Mouse (Mus musculus) midbrain, embryonic 13.5 days (tissue): Measurements from ENCODE around the gene Olfr623. TPM values are rescaled to one million over a fixed set of nuclear protein-coding genes. Genes with fewer than 3 reads are reported as not detected.

Experiments
- ATAC-seq: fragments of 200-750 bp; cut with Nextera tagmentation; 2 replicates; pipeline ENCODE4 v1.8.0; 2017; ENCODE audit warnings: mild to moderate bottlenecking, moderate TSS enrichment, moderate library complexity
- H3K27ac ChIP-seq: fragments of 300-500 bp; sonication (generic); 2 replicates; pipeline ENCODE4 v1.5.1; 2015; ENCODE audit warnings: inconsistent platforms, mild to moderate bottlenecking, moderate library complexity
- H3K27me3 ChIP-seq: fragments of 300-500 bp; sonication (generic); 2 replicates; pipeline ENCODE4 v1.6.1; 2015; ENCODE audit warnings: mild to moderate bottlenecking, inconsistent platforms
- H3K36me3 ChIP-seq: fragments of 300-500 bp; sonication (generic); 2 replicates; pipeline ENCODE4 v1.6.1; 2015; ENCODE audit warnings: mild to moderate bottlenecking, inconsistent platforms
- H3K4me1 ChIP-seq: fragments of 300-500 bp; sonication (generic); replicated peaks from 2 replicates; pipeline ENCODE4 v1.6.1; 2015; ENCODE audit warnings: inconsistent platforms
- H3K4me2 ChIP-seq: fragments of 300-500 bp; sonication (generic); replicated peaks from 2 replicates; pipeline ENCODE4 v1.6.1; 2015; ENCODE audit warnings: moderate library complexity, mild to moderate bottlenecking, inconsistent platforms
- H3K4me3 ChIP-seq: fragments of 300-500 bp; sonication (generic); replicated peaks from 2 replicates; pipeline ENCODE4 v1.5.1; 2015; ENCODE audit warnings: mild to moderate bottlenecking, inconsistent platforms
- H3K9ac ChIP-seq: fragments of 300-500 bp; sonication (generic); replicated peaks from 2 replicates; pipeline ENCODE4 v1.6.1; 2015; ENCODE audit warnings: mild to moderate bottlenecking, inconsistent platforms
- H3K9me3 ChIP-seq: fragments of 300-500 bp; sonication (generic); 2 replicates; pipeline ENCODE4 v1.6.1; 2016; ENCODE audit warnings: mild to moderate bottlenecking, inconsistent platforms
- WGBS: fragments of 180-500 bp; shearing (Covaris S2); methylation state at CpG from one replicate; pipeline ENCODE4 v1.1.7; 2015; 5-methylcytosine and 5-hydroxymethylcytosine counted together
- polyA plus RNA-seq: library from polyadenylated mRNA; unstranded; fragments of >200 nt; fragmentation: Nextera tagmentation; extraction: Ambion mirVana; gene quantifications from 2 replicates; pipeline ENCODE4 v1.2.1, GENCODE M21; 2015

Gene Olfr623
- not detected in 2 replicates for polyA plus RNA-seq

GRCm38 (mm10) chr7:103663598-103663997 lies at the start of gene Olfr623:
Gene Olfr623 (minus strand): TSS chr7:103663698.
- Histone ChIP-seq H3K4me2 (no peak within 1 kb of the TSS), H3K27ac (no peak within 1 kb of the TSS), H3K36me3 (no peaks in the 10 kb centered on the region), H3K4me3 (no peak within 1 kb of the TSS), H3K27me3 (no peaks in the 10 kb centered on the region), H3K9ac (no peak within 1 kb of the TSS), H3K9me3 (no peaks in the 10 kb centered on the region), H3K4me1 (no peaks in the 10 kb centered on the region)
- no peak for ATAC-seq

DNA sequence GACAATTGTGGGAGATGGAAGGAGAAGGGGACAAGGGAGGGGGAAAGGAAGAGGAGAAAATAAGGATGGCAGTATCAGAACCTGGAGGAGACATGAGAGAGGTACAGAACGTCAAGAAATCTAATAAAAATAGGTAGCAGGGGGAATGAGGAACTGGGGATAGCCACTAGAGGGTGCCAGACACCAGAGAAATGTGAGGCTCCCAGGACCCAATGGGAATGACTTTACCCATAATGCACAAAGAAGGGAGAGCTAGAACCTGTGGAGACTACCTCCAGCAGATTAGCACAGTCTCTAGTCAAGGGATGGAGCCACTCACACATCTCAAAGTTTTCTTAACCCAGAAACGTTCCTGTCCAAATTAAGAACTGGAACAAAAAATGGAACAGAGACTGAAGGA lies 48.5 kb upstream of the Olfr623 start:
- Histone ChIP-seq H3K9ac (no peak overlapping the region), H3K4me3 (no peak overlapping the region), H3K27me3 (no peaks in the 10 kb centered on the region), H3K4me1 (no peaks in the 10 kb centered on the region), H3K4me2 (no peak overlapping the region), H3K9me3 (no peaks in the 10 kb centered on the region), H3K36me3 (no peaks in the 10 kb centered on the region), H3K27ac (no peak overlapping the region)
- ATAC-seq: no peak
- WGBS: 30% methylated on average over 2 of the region's 2 CpGs

GRCm38 (mm10) chr7:103699469-103699868 lies 36.0 kb upstream of the Olfr623 start:
- no peak overlapping the region for H3K4me2 ChIP-seq
- no peaks in the 10 kb centered on the region for H3K4me1 ChIP-seq
- no peaks in the 10 kb centered on the region for H3K36me3 ChIP-seq
- WGBS: 91% methylated on average over 4 of the region's 4 CpGs
- no peak overlapping the region for H3K9ac ChIP-seq
- no peak for ATAC-seq
- H3K27me3 ChIP-seq: no peaks in the 10 kb centered on the region
- no peak overlapping the region for H3K27ac ChIP-seq
- no peak overlapping the region for H3K4me3 ChIP-seq
- no peaks in the 10 kb centered on the region for H3K9me3 ChIP-seq

DNA sequence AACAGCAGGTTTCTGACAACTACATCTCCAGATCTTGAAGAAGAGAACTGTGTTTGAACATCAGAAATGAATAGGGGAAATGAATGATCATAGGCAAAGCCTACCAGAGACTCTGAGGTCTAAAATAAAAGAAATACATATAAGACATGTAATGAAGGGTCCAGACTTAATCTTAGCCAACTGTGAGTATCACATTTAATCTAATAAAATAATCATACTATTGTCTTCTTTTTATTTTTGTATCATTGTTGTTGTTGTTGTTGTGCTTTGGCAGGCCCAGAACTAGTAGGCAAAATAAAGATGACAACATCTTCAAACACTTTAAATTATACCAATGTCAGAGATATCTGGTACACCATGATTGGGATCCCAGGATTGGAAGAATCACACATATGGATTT lies 18.9 kb upstream of the Olfr623 start, which contains the start of gene Olfr625-ps1:
Olfr625-ps1 (plus strand) TSS at position 301 of the 400 bp plus-strand sequence.
- no peak within 1 kb of the TSS for H3K9ac ChIP-seq
- H3K36me3 ChIP-seq: no peaks in the 10 kb centered on the region
- no peaks in the 10 kb centered on the region for H3K4me1 ChIP-seq
- no peak within 1 kb of the TSS for H3K4me3 ChIP-seq
- ATAC-seq: no peak
- no peak within 1 kb of the TSS for H3K4me2 ChIP-seq
- no peaks in the 10 kb centered on the region for H3K27me3 ChIP-seq
- no peaks in the 10 kb centered on the region for H3K9me3 ChIP-seq
- H3K27ac ChIP-seq: no peak within 1 kb of the TSS

- Histone ChIP-seq H3K4me2 (no peak within 1 kb of the TSS), H3K9me3 (no peaks in the 10 kb centered on the region), H3K4me1 (no peaks in the 10 kb centered on the region), H3K27ac (no peak within 1 kb of the TSS), H3K27me3 (no peaks in the 10 kb centered on the region), H3K4me3 (no peak within 1 kb of the TSS), H3K36me3 (no peaks in the 10 kb centered on the region), H3K9ac (no peak within 1 kb of the TSS)
- no peak for ATAC-seq
- WGBS: 92% methylated on average over 2 of the region's 2 CpGs
Measured at GRCm38 (mm10) chr7:103671091-103671490, 7.6 kb upstream of the Olfr623 start, which contains the start of gene Olfr624. Gene Olfr624 (minus strand): TSS chr7:103671191.

- Histone ChIP-seq H3K36me3 (no peaks in the 10 kb centered on the region), H3K9me3 (no peaks in the 10 kb centered on the region), H3K27ac (no peak overlapping the region), H3K9ac (no peak overlapping the region), H3K4me3 (no peak overlapping the region), H3K4me2 (no peak overlapping the region), H3K27me3 (no peaks in the 10 kb centered on the region), H3K4me1 (no peaks in the 10 kb centered on the region)
- no peak for ATAC-seq
- 88% methylated on average over 4 of the region's 4 CpGs for WGBS
Measured at GRCm38 (mm10) chr7:103644070-103644469, 19.4 kb downstream of the Olfr623 start.

DNA sequence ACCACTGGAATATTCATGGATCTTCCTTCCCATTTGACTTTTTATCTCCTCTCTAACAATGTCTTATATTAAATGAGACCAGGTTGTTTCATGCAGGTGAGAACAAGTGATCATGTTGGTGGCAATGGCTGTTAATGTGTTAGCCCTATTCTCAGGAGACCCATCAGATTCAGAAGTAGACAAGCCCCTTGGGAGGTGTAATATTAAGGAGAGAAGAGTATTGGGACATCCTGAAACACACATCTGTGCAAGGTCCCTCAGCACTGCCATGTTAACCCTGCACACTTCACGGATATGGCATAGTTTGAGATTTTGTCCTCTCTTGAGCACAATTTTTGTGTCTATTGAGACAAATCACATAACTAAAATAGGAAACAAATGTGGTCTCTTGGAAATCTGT lies 20.9 kb downstream of the Olfr623 start, which contains the start of gene Olfr622:
Olfr622 (minus strand) TSS at position 101 of the 400 bp plus-strand sequence.
- H3K4me3 ChIP-seq: no peak within 1 kb of the TSS
- no peak for ATAC-seq
- H3K9ac ChIP-seq: no peak within 1 kb of the TSS
- H3K4me1 ChIP-seq: no peaks in the 10 kb centered on the region
- H3K9me3 ChIP-seq: no peaks in the 10 kb centered on the region
- WGBS: 70% methylated on average over 1 of the region's 1 CpGs
- H3K36me3 ChIP-seq: no peaks in the 10 kb centered on the region
- no peak within 1 kb of the TSS for H3K4me2 ChIP-seq
- no peak within 1 kb of the TSS for H3K27ac ChIP-seq
- no peaks in the 10 kb centered on the region for H3K27me3 ChIP-seq

- H3K27me3 ChIP-seq: no peaks in the 10 kb centered on the region
- ATAC-seq: no peak
Measured at GRCm38 (mm10) chr7:103636795-103637194, 26.7 kb downstream of the Olfr623 start.

GRCm38 (mm10) chr7:103612434-103612833 lies 51.1 kb downstream of the Olfr623 start, which contains the start of gene Olfr620:
Gene Olfr620 (minus strand): TSS chr7:103612534.
- H3K9ac ChIP-seq: no peak within 1 kb of the TSS
- no peak within 1 kb of the TSS for H3K27ac ChIP-seq
- ATAC-seq: no peak
- H3K27me3 ChIP-seq: no peaks in the 10 kb centered on the region
- H3K36me3 ChIP-seq: no peaks in the 10 kb centered on the region
- H3K4me3 ChIP-seq: no peak within 1 kb of the TSS
- H3K4me1 ChIP-seq: no peaks in the 10 kb centered on the region
- 78% methylated on average over 2 of the region's 2 CpGs for WGBS
- H3K4me2 ChIP-seq: no peak within 1 kb of the TSS
- H3K9me3 ChIP-seq: no peaks in the 10 kb centered on the region

More at GRCm38 (mm10) chr7:103636795-103637194, 26.7 kb downstream of the Olfr623 start:
- no peak overlapping the region for H3K27ac ChIP-seq
- no peak overlapping the region for H3K9ac ChIP-seq
- no peak overlapping the region for H3K4me3 ChIP-seq
- H3K9me3 ChIP-seq: no peaks in the 10 kb centered on the region
- H3K36me3 ChIP-seq: no peaks in the 10 kb centered on the region
- H3K4me1 ChIP-seq: no peaks in the 10 kb centered on the region
- no peak overlapping the region for H3K4me2 ChIP-seq

Other genes with a start within 250 kb of the Olfr623 start
- gene Usp17lc, start 248.6 kb downstream of the Olfr623 start, polyA plus RNA-seq: not detected in 2 replicates
- not detected in 2 replicates for gene Olfr605, start 218.3 kb downstream of the Olfr623 start, polyA plus RNA-seq
- gene Olfr606, start 214.7 kb downstream of the Olfr623 start, polyA plus RNA-seq: not detected in 2 replicates
- not detected in 2 replicates for gene Olfr607, start 199.5 kb downstream of the Olfr623 start, polyA plus RNA-seq
- not detected in 2 replicates for gene Olfr608, start 193.8 kb downstream of the Olfr623 start, polyA plus RNA-seq
- gene Olfr609, start 165.6 kb downstream of the Olfr623 start, polyA plus RNA-seq: not detected in 2 replicates
- gene Olfr610, start 151.6 kb downstream of the Olfr623 start, polyA plus RNA-seq: not detected in 2 replicates
- not detected in 2 replicates for gene Olfr611, start 142.9 kb downstream of the Olfr623 start, polyA plus RNA-seq
- gene Olfr612, start 121.0 kb downstream of the Olfr623 start, polyA plus RNA-seq: not detected in 2 replicates
- gene Olfr613, start 115.6 kb downstream of the Olfr623 start, polyA plus RNA-seq: not detected in 2 replicates
- gene Olfr615, start 107.6 kb downstream of the Olfr623 start, polyA plus RNA-seq: not detected in 2 replicates
- not detected in 2 replicates for gene Olfr616, start 94.6 kb downstream of the Olfr623 start, polyA plus RNA-seq
- gene Olfr617, start 90.6 kb downstream of the Olfr623 start, polyA plus RNA-seq: not detected in 2 replicates
- not detected in 2 replicates for gene Olfr618, start 73.6 kb downstream of the Olfr623 start, polyA plus RNA-seq
- gene Olfr619, start 63.1 kb downstream of the Olfr623 start, polyA plus RNA-seq: not detected in 2 replicates
- gene Olfr620, start 51.2 kb downstream of the Olfr623 start, polyA plus RNA-seq: not detected in 2 replicates
- not detected in 2 replicates for gene Olfr622, start 21.0 kb downstream of the Olfr623 start, polyA plus RNA-seq
- 0.04 TPM in 2 replicates for gene Olfr624, start 7.5 kb upstream of the Olfr623 start, polyA plus RNA-seq
- gene Olfr625-ps1, start 19.0 kb upstream of the Olfr623 start, polyA plus RNA-seq: not detected in 2 replicates
- gene Olfr243, start 51.0 kb upstream of the Olfr623 start, polyA plus RNA-seq: not detected in 2 replicates
- gene Olfr628, start 66.7 kb upstream of the Olfr623 start, polyA plus RNA-seq: not detected in 2 replicates
- gene Olfr629, start 81.2 kb upstream of the Olfr623 start, polyA plus RNA-seq: not detected in 2 replicates
- not detected in 2 replicates for gene Olfr630, start 93.6 kb upstream of the Olfr623 start, polyA plus RNA-seq
- gene Olfr69, start 107.9 kb upstream of the Olfr623 start, polyA plus RNA-seq: not detected in 2 replicates
- gene Olfr68, start 116.0 kb upstream of the Olfr623 start, polyA plus RNA-seq: not detected in 2 replicates
- not detected in 2 replicates for gene Olfr67, start 128.1 kb upstream of the Olfr623 start, polyA plus RNA-seq
- gene Hbb-bt, start 150.3 kb upstream of the Olfr623 start, polyA plus RNA-seq: 1,031 and 1,160 TPM in 2 replicates
- gene Hbb-bs, start 164.4 kb upstream of the Olfr623 start, polyA plus RNA-seq: 2,098 and 2,335 TPM in 2 replicates
- gene Hbb-bh2, start 176.8 kb upstream of the Olfr623 start, polyA plus RNA-seq: not detected in 2 replicates
- gene Hbb-bh1, start 179.5 kb upstream of the Olfr623 start, polyA plus RNA-seq: 37.1 and 47.9 TPM in 2 replicates
- 4,013 and 4,161 TPM in 2 replicates for gene Hbb-y, start 189.5 kb upstream of the Olfr623 start, polyA plus RNA-seq
- gene Olfr66, start 222.6 kb upstream of the Olfr623 start, polyA plus RNA-seq: not detected in 2 replicates
- not detected in 2 replicates for gene Olfr64, start 230.8 kb upstream of the Olfr623 start, polyA plus RNA-seq
- not detected in 2 replicates for gene Olfr65, start 239.8 kb upstream of the Olfr623 start, polyA plus RNA-seq